Mouse (Mus musculus) adrenal gland, adult 8-10 months (tissue): Measurements from ENCODE around the gene Snn. TPM values are rescaled to one million over a fixed set of nuclear protein-coding genes. Genes with fewer than 3 reads are reported as not detected.
"Not testable (repeated sequence)": the region's sequence is repeated elsewhere in the genome, so short reads cannot be mapped to it uniquely, and the experiment has no call there.

Experiments used
- DNase-seq: peaks from one replicate; pipeline ENCODE4 v3.0.0; 2022
- total RNA-seq, 4 experiments: library from RNA; stranded (reverse); gene quantifications; 2 replicates each; pipeline ENCODE4 v1.2.4; 2022

Gene Snn
- total RNA-seq, result 10 to 100 TPM; 12.0 to 21.4 (median 14.6) TPM

DNA sequence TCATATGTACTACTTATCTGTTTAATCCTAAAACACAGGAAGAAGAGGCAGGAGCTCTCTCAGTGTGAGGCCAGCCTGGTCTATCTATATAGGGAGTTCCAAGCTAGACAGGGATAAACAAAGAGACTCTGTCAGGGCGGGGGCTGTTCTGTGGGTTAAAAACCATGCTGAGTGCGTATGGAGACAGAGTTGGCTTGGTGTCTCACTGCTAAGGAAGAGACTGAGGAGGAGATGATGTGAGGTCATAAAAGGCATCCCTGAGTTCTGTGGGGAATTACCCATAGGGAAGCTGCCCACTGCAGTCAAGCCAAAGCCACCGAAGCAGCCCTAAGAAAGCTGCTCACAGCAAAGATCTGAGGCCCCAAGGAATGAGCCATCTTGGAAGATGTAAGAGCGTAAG is at the start of gene Snn:
Snn (plus strand) TSS at position 301 of the 400 bp plus-strand sequence.
- DNase-seq, result no peak

DNA sequence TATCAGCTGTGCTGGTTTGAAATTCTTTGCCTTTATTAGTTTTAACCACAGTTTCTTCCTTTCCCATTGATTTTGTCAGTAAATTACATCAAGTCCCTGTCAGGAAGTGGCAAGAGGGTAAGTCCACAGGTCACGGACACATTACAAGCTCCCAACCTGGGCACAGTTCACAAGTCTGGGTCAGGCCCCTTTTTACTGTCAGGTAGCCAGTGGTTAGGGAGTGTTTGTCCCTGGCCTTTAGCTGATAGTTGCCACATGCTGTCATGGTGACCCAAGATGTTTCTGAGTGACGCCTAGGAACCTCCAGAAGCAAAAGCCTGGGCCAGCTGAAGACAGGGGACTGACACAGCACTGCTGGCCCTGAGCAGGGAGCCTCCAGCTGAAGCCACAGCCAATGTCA is 49.5 kb upstream of the Snn start:
- DNase-seq, result no peak

DNA sequence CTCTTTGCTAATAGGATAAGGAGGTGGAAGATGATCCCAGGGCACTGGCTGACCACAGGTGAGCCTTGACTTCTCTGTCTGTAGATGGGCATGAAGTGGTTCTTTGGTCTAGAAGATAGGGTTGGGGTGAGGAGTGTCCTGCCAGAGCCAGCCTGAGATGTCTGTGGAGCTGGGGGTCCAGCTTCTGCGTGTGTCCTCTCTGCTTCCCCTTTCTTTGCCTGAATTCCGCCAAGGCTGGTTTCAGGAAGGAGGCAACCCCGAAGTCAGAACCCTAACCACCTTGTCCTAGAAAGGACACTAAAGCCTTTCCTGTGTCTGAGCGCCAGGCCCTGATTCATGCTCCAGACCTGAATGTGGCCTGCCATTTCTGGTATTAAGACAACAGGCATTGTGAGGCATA is 48.8 kb upstream of the Snn start:
- no peak for DNase-seq

DNA sequence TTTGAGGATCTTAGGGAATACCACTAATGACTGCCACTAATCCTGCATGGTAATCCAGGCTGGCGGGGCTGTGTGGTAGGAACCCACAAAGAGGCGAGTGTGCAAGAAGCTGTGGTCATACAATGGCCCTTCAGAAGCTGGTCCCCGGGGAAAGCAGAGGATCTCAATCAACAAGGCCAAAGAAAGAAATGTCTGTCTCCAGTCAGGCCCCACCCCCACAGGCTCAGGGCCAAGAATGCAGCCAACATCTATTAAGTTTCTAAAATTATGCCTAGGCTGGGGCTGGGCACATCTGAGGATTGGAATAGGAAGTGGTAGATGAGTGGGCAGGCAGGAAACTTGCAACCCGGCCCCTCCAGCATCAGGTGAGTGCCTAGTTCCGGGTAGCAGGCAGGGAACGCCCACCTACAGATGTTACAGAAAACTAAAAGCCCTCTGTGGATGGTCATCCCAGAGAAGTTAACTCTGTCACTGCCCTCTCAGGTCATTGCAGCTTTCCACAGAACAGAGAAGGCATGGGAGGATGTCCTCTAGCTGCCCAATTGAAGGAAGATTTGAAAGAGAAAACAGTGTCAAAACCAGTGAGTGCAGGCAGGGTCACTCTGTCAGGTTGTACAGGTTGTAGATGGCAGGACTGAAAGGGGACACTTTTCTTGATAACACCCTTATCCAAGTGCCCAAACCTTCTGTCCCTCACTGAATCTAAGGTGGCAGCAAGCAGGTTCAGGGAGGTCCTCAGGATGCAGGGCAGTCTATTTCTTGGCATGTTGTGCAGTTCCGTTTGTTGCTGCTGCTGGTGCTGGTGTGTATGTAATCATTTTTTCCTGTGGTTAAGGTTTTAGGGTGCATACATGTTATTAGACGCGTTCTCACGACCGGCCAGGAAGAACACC is 47.9 kb upstream of the Snn start:
- peak; percentile 36 for DNase-seq

DNA sequence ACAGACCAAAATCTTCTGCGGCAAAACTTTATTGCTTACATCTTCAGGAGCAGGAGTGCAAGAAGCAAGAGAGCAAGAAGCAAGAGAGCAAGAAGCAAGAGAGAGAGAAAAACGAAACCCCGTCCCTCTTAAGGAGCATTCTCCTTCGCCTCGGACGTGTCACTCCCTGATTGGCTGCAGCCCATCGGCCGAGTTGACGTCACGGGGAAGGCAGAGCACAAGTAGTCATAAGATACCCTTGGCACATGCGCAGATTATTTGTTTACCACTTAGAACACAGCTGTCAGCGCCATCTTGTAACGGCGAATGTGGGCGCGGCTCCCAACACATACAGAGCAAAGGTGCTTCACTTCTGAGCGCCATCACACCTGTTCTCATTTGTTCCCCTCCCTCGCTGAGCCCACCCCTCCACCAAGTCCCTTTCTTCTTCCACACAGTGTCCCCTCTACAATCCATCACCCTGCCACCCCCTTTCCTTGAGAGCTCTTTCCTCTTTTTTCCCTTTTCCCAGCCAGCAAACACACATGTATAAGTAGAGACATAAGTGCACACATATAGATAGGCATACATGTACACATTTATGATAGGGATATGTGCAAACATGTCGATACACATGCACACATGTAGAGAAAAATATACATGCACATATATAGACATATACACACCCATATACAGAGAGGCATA is 47.1 kb upstream of the Snn start:
- not testable (repeated sequence) for DNase-seq

DNA sequence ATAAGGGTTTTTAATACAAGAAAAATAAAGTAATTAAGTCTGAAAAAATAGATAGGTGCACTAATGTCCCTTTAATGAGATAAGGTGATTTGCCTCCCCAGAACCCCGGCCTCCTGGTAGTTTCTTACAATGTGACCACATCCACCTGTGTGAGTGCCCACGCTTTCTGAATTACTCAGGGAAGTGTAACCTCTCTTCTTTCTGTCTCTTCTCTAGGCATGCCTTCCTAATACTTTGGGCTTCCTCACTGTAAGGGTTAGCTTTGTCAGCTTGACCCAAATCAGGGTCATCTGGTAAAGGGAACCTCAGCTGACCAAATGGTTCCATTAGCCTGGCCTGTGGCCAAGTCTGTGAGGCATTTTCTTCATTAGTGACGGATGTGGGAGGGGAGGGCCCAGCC is 46.3 kb upstream of the Snn start:
- no peak for DNase-seq

DNA sequence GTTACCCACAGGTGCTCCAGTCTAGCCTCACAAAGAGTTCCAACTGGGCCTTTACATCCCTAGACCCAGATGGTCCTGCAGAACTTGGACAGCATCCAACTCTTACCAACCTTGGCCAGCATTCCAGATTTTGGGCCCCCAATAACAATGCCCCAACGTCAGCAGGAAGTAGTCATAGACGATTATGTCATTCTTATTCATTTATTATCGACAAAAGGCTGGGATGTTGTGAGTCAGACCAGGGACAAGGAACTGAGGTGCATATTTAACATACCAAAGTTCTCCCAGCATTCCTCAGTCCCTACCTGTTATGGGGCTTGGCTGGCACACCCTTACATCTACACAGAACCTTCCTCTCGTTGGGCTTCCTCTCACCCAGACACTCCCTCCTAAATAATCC is 44.4 kb upstream of the Snn start:
- DNase-seq, result no peak

DNA sequence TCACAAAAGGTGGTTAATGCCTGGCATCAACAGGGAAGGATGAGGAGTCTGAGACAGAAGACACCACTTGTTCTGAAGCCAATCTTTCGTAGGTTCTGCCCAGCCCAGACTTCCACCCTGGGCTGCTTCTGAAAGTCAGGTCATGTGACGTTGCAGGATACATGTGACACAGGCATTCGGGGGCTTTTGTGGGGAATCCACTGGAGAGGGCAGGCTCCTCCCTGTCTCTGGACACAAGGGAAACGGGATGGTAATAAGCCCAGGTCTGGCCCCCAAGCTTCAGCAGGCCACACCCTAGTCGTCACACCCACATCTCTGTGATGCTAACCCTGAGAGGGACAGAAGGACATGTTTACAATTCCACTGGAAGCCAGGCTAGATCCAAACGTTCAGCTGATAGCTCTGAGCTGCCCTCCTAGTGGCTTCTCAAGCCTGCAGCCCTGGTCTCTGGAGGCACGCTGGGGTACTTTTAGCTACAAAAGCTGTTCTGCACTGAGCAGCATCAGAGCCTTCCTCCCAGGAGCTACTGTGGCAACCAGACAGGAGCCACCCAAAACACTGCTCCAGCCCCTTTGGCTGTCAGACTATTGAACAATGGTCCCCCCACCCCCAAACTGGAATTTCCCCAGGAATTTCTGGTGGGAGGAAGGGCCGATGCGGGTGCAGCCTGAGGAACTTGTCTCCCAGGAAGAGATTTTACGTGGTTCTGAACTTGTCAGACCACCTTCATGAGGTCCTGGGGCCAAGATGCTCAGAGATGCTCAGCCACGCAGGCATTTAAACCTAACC is 42.7 kb upstream of the Snn start:
- DNase-seq, result no peak

DNA sequence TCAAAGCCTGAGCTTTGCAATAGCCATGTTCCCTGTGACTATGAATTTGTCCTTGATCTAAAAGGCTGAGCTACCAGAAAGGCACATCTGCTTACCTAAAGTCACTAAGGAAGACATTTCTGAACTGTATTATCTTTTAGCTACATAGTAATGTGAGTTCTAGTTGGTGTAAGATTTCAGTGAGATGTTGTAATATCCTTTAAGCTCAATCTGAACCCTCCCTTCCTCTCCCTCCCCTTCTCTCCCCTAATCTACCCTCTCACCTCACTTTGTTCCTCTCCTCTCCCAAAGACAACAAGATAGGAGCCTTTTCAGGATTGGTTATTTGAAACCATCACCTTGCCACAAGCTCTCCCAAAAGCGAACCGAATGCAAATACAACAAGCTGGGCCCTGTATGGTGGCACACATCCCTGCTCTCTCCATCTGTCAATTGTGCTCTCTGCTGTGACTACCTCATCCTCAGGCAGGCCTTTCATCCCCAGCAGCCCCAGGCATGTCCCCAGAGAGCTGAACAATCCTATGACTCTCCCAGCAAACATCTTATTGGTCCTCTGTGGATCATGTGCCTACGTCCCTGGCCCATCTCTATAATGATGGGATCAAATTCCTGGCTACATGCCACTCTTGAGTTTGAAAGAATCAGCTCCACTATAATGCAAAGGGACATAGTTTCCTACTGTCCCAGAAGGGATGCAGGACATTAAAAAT is 39.2 kb upstream of the Snn start:
- no peak for DNase-seq

DNA sequence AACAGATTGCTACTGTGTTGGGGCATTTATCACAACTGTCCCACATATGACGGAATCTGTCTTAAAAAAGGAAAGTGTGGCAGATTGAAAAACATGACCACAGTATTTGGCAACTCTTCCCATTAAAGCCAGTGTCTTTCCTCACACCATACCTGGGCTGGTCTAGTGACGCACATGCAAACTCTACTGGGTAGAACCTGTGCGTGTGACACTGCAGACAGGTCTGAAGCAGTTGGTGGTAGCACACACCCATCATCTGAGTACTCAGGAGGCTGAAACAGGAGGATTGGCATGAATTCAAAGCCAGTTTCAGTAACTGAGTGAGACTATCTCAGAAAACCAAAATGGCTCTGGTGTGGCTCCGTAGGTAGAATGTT is 38.6 kb upstream of the Snn start:
- no peak for DNase-seq

DNA sequence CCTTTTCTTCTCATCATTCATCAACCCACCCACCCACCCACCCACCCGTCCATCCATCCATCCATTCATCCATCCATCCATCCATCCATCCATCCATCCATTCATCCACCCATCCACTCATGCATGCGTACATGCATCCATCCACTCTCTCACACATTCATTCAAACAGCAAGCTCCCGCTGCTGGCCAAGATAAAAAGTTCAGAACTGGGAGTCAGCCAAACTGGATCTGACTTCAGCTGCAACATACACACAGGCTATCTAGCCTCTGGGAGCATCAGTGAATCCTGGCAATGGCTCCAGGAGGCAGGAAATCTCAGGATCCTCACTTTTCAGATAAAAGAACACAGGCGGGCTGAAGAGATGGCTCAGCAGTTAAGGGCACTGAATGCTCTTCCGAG is 37.1 kb upstream of the Snn start:
- no peak for DNase-seq

DNA sequence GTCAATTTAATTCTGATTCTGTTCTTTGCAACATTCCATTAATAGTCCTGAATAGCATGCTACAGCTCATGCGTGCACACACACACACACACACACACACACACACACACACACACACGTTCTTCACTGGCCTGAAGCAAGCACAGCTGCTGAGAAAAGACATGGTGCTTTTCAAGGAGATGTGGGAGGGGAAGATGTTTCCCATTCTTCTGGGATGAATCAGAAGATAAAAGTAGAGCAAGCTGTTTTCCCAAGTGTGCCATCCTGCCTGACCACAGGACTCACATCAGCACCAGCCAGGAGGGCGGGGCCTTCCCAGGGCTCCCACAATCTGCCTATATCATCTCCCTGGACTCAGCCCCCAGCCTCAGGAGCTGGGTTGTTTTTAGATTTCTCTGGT is 35.9 kb upstream of the Snn start:
- DNase-seq, result peak; percentile 48

DNA sequence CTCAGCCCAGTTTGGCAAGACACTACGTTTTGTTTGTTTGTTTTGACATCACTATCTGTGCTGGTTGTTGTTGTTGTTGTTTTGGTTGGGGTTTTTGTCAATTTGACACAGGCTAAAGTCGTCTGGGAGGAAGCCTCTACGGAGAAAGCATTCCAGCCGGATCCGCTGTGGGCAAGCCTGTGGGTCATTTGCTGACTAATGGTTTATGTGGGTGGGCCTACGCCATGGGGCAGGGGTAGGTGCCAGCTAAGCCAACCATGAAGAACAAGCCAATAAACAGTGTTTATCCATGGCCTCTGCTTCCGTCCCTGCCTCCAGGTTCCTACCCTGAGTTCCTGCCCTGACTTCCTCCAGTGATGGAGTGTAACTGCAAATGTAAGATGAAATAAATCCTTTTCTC is 32.5 kb upstream of the Snn start:
- DNase-seq, result no peak

DNA sequence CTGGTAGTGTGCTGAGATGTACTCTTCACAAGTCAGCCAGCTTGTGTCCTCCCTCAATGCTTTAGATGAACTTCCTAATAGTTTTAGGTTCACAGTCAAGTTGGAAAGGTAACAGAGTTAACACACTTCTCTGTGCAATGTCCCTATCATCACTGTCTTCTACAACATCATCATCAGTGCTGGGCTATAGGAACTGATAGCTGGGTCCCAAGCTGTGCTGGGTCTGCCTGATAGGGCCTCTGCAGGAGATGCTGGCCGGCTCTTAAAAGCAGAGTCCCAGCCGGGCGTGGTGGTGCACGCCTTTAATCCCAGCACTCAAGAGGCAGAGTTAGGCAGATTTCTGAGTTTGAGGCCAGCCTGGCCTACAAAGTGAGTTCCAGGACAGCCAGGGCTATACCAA is 29.9 kb upstream of the Snn start:
- no peak for DNase-seq

DNA sequence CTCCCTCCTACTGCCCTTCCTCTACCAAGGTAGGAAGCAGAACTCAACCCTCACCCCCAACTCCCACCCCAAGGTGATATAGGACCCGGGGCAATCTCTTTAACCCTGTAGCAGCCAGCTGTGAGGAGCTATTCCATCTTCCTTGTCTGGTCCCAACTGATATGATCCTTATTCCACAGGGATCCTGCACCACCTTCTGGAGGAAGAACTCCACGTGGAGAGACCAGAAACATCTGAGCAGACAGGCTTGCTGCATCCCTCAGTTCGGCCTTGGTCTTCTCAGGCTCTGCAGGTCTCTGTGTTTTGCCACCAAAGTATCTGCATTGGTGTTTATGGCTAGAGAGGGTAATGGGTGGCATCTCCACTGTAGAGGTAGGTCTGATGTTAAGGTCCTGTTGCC is 29.4 kb upstream of the Snn start:
- no peak for DNase-seq

DNA sequence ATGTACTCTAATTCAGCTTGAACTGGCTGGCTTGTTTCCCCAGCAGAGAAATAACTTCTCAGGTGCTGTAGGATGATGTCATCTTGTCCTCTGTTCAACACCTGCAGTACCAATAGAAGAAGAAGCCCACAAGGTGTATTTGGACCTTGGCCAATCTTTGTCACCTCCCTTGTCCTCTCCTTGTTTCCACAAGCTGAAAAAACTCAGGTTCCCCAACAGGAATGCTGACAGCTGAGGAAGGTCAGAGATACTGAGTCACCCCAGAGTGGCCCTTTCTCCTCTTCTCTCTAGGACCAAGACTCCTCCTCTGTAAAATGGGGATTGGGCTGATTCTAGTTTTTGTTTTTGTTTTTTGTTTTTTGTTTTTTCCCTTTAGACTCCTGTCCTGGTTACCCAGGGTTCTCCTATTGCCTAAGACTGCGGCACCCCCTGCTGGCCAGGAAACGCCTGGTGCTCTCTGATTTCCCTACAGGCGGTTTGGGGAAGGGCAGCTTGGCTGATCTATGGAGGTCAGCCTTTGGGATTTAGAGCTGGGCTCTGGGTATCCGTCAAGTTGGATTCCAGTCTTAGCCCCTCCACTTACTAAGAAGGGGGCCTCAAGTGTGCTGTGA is 26.4 kb upstream of the Snn start:
- peak; percentile 78 for DNase-seq

DNA sequence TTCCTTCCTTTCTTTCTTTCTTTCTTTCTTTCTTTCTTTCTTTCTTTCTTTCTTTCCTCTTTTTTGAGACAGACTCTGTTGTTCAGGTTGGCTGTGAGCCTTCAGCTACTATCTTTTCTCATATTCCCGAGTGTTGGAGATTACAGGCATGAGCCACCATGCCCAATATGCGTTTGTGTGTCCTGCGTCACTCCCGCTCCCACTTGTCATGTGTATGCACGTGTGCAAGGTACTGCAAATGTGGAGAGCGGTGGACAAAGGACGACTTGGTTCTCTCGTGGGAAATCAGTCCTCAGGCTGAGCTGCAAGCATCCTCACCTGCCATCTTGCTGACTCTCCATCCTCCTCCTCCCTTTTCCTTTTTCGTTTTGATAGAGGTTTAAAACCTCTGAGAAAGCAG is 25.5 kb upstream of the Snn start:
- DNase-seq, result no peak

DNA sequence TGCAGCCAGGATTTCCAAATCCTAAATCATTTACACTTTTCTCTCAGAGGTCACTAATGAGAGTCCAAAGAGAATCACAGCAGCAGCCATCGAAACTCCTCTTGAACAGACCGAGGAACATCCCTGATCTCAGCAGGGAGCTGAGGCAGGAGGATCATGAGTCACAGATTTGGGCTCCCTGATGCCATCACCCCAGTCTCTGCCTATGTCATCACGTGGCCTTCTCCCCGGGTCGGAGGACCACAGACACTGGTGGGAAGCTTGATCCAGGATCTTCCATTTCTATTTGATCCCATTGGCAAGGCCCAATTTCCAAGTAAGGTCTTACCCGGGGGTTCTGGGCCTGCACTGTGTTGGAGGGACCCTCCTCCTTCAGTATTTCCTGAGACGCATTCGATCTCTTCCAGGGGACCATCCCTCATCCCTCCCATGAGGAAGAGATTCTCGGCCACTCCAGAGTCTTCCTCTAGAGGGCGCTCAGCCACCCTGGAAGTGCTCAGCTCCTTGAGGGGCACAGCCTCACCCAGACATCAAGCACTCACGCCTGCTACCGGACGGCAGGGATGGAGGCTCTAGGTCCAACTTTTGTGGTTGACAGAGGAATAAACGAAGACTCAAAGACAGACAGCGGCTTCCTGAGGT is 24.8 kb upstream of the Snn start:
- peak; percentile 34 for DNase-seq

DNA sequence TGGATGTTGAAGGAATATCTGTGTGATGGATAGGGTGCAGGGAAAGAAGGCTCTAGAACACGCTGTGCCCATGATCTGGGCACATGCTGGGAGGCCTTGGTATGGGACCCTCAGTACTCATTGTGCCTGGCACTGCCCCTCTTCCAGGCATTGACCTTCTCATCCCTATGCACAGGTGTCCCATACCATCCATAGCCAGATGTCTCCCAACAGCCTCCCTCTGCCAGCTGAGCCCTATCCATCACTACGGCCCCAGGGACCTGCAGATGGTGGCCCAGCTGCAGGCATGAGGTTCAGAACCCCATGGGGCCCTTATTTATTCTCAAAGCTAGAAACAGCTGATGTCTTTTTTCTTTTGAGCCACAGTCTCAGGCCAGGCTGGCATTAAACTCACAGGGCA is 20.1 kb upstream of the Snn start:
- DNase-seq, result no peak

DNA sequence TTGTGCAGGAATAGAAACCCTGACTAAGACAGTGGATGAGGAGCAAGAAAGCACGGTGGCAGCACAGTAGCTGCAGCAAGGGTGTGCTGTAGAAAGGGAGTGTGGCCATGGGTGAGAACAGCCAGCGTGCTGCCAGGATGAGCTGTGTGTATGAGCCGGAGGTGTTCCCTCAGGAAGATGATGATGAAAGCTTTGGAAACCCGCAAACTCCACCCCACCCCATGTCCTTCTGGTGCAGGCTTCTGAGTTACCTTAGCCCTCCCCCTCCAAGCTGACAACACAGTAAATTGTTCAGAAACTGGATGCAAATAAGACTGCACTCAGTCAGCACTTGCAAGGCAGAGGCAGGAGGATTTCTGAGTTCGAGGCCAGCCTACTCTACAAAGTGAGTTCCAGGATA is 17.5 kb upstream of the Snn start:
- no peak for DNase-seq

DNA sequence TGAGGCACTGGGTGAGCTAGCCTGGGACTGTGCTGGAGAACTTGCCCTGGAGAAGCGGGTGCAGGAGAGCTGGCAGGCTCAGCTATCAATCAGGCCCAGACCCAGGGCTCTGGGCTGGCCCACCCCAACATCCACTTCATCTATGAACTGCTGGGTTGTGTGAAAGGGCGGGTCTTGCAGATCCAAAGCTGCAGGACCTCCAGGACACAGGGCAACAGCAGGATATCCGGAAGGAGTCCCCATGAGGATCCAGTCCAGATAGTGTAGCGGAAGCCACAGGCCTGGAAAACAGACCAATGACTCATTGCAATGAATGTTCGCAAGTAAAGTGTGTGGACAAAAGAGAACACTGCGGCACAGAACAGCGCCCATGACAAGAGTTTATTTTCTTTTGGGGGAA is 14.3 kb upstream of the Snn start:
- DNase-seq, result no peak

DNA sequence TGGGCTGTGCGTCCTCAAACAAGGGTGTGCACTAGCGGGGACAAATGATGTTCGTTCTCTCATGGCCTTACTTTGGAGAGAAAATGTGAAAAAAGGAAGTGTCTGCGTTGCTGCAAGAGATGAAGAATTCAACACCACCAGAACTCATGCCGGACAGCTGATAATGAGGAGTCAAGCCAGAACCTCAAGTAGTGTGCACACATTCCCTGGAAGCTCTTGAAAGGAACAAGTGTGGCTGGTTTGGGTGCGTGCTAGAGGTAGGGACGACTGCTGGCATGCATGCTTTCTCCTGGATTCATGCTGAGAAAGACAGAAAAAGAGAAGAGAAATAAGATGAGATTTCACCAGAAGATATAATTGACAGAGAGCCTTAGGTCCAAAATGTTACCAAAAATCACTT is 13.6 kb upstream of the Snn start:
- DNase-seq, result no peak
